Mouse (Mus musculus): ENCODE results near the gene Rock2.
"Not testable (repeated sequence)": the region's sequence is repeated elsewhere in the genome, so short reads cannot be mapped to it uniquely, and the experiment has no call there.

Rock2 gene

DNA sequence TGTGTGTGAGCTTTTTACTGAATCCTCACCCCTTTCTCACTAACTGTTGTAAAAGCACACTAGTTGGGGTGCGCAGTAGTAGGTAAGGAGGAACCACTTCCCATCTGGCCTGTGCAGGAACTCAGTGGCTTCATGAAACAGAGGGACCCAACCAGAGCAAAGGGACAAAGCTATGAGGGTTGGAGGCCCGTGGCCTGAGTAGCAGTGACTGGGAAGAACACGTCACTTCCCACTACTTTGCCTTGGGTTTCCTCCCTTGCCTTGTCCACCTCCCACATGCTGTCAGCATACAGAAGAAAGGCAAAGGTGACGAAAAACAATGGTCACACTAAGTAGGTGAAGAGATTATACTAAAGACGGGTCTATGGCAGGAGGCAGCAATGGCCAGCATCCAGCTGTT is 101.6 kb downstream of the Rock2 start:
- no peak for DNase-seq (ENCODE audit: extremely low read depth, insufficient read length, low spot score)

DNA sequence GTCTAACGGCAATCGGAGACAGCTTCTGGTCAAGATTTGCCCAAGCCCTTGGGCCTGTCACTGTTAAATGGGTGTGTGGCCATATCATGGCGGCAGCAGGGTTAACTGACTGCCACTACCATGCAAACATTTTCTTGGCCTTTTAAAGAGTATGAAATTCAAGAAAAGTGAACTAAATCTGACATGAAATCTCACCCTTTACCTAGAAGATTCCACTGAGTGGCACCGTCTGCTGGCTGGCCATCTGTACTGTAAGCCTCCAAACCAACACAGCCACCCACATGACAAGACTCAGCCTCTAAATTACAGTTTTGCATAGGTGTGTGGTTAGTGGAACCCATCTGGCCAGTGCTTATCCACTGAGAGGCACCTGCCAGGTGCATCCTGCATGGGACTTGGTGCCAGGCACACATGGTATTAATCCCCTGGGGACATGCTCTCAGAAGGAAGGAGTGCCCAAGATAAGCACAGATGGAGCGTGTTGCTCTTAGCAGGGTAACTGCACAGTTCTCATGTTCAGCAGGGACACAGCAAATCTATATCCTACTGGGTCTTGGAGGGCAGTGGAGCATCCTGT is 102.3 kb downstream of the Rock2 start:
- DNase-seq (ENCODE audit: extremely low read depth, insufficient read length, low spot score) = no peak

GRCm38 (mm10) chr12:16999146-16999545 is 104.5 kb downstream of the Rock2 start:
- DNase-seq (ENCODE audit: extremely low read depth, insufficient read length, low spot score) = peak; percentile 50

- peak; percentile 97 for DNase-seq (ENCODE audit: extremely low read depth, insufficient read length, low spot score)
These were observed 105.2 kb downstream of the Rock2 start, which contains the start of gene Pqlc3 for GRCm38 (mm10) chr12:16999739-17000497. TSS of gene Pqlc3 (minus strand) at chr12:17000408.

- peak; percentile 66 for DNase-seq (ENCODE audit: extremely low read depth, insufficient read length, low spot score)
These were observed 105.9 kb downstream of the Rock2 start for GRCm38 (mm10) chr12:17000628-17001027.

GRCm38 (mm10) chr12:17001211-17001610 is 106.5 kb downstream of the Rock2 start:
- peak; percentile 57 for DNase-seq (ENCODE audit: extremely low read depth, insufficient read length, low spot score)

GRCm38 (mm10) chr12:17009466-17009865 is 114.8 kb downstream of the Rock2 start:
- no peak for DNase-seq (ENCODE audit: extremely low read depth, insufficient read length, low spot score)

DNA sequence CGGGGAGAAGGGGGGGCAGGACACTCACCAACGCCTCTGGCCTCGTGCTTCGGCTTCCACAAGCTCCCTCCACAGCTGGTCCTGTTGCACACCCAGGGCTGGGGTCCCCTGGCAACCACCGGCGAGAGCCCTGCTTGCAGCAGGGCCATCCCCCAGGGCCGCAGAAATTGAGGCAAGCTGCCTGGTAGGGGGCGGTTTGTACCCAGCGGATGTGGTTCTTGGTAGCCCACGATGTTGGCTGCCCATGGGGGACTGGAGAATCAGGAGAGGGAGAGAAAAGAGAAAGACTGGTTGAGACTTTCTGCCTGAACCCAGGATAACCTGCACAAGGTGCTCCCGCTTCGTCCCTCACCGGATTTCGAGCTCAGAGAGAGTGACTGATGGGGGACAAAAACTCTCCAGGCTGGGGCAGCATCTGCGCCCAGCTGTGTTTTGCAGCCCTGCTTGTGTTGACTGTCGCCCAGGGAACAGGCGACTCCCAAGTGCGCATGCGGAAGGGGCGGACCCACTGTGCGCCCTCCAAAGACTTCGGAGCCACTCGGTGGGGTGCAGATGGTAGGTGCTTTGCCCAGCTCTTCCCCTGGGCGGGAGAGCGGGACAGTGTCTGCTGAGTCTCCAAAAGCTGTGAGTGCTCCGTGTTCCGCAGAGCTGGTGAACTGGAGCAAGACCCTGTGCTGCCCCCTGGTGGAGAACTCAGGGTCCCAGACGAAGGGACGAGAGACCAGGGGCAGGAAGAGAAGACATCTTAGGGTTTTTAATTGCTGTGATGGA is 116.6 kb downstream of the Rock2 start, which contains the start of gene 2410004P03Rik:
TSS of gene 2410004P03Rik (minus strand) at position 628 of the 771 bp plus-strand sequence.
- DNase-seq (ENCODE audit: extremely low read depth, insufficient read length, low spot score) = no peak

DNA sequence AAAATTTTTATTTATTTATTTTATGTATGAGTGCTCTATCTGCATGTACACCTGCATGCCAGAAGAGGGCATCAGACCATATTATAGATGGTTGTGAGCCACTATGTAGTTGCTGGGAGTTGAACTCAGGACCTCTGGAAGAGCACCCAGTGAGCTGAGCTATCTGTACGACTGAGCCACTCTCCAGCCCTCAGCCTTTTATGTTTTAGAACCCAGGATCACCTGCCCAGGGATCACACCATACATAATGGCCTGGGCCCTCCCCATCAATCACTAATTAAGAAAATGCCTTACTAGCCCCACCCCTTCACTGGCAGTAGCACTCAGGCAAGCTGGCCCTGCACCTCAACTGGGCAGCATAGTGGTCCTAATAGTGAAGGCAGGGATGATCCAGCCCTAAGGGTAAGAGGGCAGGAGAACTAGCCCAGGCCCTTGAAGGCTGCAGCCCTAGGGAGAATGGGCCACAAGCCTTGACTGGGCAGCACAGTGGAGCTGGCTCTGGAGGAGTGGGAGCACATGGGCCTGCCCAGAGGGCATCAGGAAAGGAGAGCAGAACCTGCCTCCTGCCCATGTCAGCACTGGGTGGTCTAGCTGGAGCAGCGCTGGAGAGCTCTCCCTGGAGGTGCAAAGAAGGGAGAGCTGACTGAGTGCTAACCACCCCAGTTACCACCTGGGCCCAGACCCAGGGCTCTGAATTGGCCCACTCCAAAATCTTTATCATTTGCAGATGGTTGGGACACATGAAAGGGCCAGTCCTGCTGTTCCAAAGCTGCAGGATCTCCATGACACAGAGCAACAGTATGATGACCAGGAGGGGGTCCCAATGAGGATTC is 117.6 kb downstream of the Rock2 start:
- no peak for DNase-seq (ENCODE audit: extremely low read depth, insufficient read length, low spot score)

GRCm38 (mm10) chr12:17015711-17016110 is 121.0 kb downstream of the Rock2 start:
- DNase-seq (ENCODE audit: extremely low read depth, insufficient read length, low spot score) = no peak

DNA sequence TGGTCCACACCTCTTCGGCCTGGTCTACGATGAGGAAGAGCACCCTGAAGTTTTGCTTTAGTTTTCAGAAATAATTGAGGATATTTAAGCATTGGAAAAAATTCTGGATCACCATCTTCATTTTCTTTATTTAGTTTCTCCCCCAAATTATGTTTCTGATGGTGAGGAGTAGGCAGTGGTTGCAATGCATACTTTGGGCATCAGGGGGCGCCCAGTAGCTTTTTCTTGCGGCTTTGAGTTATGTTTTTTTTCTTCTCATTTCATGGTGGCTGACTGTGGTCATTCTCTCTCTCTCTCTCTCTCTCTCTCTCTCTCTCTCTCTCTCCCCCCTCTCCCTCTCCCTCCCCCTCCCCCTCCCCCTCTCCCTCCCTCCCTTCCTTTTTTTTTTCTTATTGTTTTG is 123.8 kb downstream of the Rock2 start:
- DNase-seq (ENCODE audit: extremely low read depth, insufficient read length, low spot score) = no peak

DNA sequence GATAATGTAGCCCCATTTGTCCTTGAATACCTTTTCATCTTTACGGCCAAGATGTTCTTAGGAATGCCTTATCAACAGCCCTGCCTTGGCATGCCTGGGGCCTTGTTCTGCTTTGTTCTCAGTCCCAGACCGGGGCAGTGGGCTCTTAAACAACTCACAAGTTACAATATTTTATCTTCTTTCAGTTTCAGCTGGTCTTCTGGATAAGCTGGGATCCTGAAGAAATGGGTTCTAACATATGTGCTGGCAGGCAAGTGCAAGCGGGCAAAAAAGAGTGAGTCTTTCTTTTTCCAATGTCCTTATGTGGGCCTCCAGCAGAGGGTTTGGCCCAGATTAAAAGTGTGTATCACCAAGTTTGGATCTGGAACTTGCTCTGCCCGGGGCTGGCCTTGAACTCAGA is 126.4 kb downstream of the Rock2 start:
- DNase-seq (ENCODE audit: extremely low read depth, insufficient read length, low spot score) = not testable (repeated sequence)

- no peak for DNase-seq (ENCODE audit: extremely low read depth, insufficient read length, low spot score)
These were observed 127.5 kb downstream of the Rock2 start for GRCm38 (mm10) chr12:17022145-17022544.

GRCm38 (mm10) chr12:17024554-17025110 is 129.9 kb downstream of the Rock2 start:
- no peak for DNase-seq (ENCODE audit: extremely low read depth, insufficient read length, low spot score)

GRCm38 (mm10) chr12:17032694-17033463 is 138.2 kb downstream of the Rock2 start:
- no peak for DNase-seq (ENCODE audit: extremely low read depth, insufficient read length, low spot score)

GRCm38 (mm10) chr12:17033464-17033841 is 138.8 kb downstream of the Rock2 start:
- DNase-seq (ENCODE audit: extremely low read depth, insufficient read length, low spot score) = peak; percentile 80

- no peak for DNase-seq (ENCODE audit: extremely low read depth, insufficient read length, low spot score)
These were observed 140.0 kb downstream of the Rock2 start for GRCm38 (mm10) chr12:17034671-17035070.

- no peak for DNase-seq (ENCODE audit: extremely low read depth, insufficient read length, low spot score)
These were observed 140.4 kb downstream of the Rock2 start for GRCm38 (mm10) chr12:17035128-17035527.

- DNase-seq (ENCODE audit: extremely low read depth, insufficient read length, low spot score) = no peak
These were observed 141.8 kb downstream of the Rock2 start for GRCm38 (mm10) chr12:17036532-17036931.

All from 3134 (cell line).